Mouse (Mus musculus) spleen, postnatal 4 days (tissue): Measurements from ENCODE around the gene Scamp4.
"Not testable (repeated sequence)": the region's sequence is repeated elsewhere in the genome, so short reads cannot be mapped to it uniquely, and the experiment has no call there.

Experiments
- DNase-seq, 2 experiments: peaks; one replicate each; pipeline ENCODE4 v3.0.0; 2022; ENCODE audit warnings: low spot score in 2 of 2

Scamp4 gene

GRCm38 (mm10) chr10:80578131-80578750 is 24.4 kb upstream of the Scamp4 start:
- peak; percentile 91 to 96 for DNase-seq

GRCm38 (mm10) chr10:80578911-80579310 is 23.8 kb upstream of the Scamp4 start:
- DNase-seq: peak; percentile 83 to 90

GRCm38 (mm10) chr10:80583047-80583446 is 19.6 kb upstream of the Scamp4 start:
- DNase-seq: no peak

GRCm38 (mm10) chr10:80584045-80584488 is 18.6 kb upstream of the Scamp4 start:
- DNase-seq: peak; percentile 52 to 71

- peak in 1 of 2 experiments; percentile 65 for DNase-seq
Measured at GRCm38 (mm10) chr10:80584642-80585552, 17.8 kb upstream of the Scamp4 start.

- DNase-seq: peak in 1 of 2 experiments; percentile 61
Measured at GRCm38 (mm10) chr10:80585581-80585980, 17.1 kb upstream of the Scamp4 start.

- peak in 1 of 2 experiments; percentile 65 for DNase-seq
Measured at GRCm38 (mm10) chr10:80586407-80587304, 16.0 kb upstream of the Scamp4 start.

- no peak for DNase-seq
Measured at GRCm38 (mm10) chr10:80587305-80587657, 15.4 kb upstream of the Scamp4 start.

- peak; percentile 60 to 82 for DNase-seq
Measured at GRCm38 (mm10) chr10:80589127-80589878, 13.4 kb upstream of the Scamp4 start.

- DNase-seq: peak; percentile 97
Measured at GRCm38 (mm10) chr10:80589879-80590854, 12.5 kb upstream of the Scamp4 start, which contains the start of gene Abhd17a. Abhd17a (minus strand) TSS chr10:80590341.

GRCm38 (mm10) chr10:80596318-80596717 is 6.4 kb upstream of the Scamp4 start:
- DNase-seq: no peak

- peak in 1 of 2 experiments; percentile 62 for DNase-seq
Measured at GRCm38 (mm10) chr10:80603364-80603763, 692 bp downstream of the Scamp4 start.

- peak; percentile 81 to 88 for DNase-seq
Measured at GRCm38 (mm10) chr10:80604001-80604509, 1.4 kb downstream of the Scamp4 start.

GRCm38 (mm10) chr10:80604988-80605387 is 2.3 kb downstream of the Scamp4 start:
- DNase-seq: peak in 1 of 2 experiments; percentile 60

GRCm38 (mm10) chr10:80605721-80606120 is 3.0 kb downstream of the Scamp4 start, which contains the start of gene Gm49322:
Gm49322 (plus strand) TSS chr10:80606021.
- not testable (repeated sequence) for DNase-seq

- no peak for DNase-seq
Measured at GRCm38 (mm10) chr10:80606306-80606705, 3.6 kb downstream of the Scamp4 start.

GRCm38 (mm10) chr10:80606737-80607350 is 4.2 kb downstream of the Scamp4 start:
- peak in 1 of 2 experiments; percentile 61 for DNase-seq

- peak in 1 of 2 experiments; percentile 61 for DNase-seq
Measured at GRCm38 (mm10) chr10:80608435-80608834, 5.8 kb downstream of the Scamp4 start.
